Mouse (Mus musculus): ENCODE measurements at regions not wholly inside any gene's neighbourhood (a gene's known extent, or its start where the extent isn't known, plus 50 kb on each side); places are given as distances from the start of the nearest gene placed in this dataset.

DNA sequence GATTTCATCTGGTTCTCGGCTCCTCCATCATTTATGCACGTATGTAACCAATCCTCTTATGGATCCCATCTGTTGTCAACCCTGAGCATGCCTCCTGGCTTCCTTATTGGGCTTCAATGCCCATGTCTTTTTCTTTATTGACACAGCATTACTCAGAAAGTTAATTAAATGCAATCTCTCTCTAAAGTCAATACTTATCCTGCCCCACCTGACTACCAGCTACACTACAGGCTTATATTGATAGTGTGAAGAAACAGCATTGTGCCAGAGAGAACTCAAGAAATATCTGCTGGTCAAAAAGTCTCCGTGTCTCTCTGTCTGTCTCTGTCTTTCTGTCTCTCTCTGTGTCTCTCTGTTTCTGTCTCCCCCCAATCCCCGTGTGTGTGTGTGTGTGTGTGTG lies 194.7 kb upstream of the Rfx3 start:
- no peak for DNase-seq (ENCODE audit: low read depth)

DNA sequence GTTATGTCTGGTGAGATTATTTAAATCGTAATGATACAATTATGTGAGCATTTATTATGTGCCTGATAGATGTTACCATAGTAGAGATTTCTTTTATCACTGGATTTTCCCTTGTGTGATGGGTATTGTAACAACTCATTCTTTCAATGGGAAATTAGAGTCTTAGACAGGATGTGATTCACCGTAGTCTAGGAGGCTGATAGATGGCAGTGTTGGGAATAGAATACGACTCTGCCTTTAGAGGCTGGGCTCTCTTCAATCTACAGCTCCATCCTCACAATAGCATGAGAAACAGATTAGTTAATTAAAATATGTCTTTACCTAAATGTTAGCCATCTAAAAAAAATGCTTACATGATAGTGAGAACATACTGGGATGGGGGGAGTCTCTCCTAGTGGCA lies 192.8 kb upstream of the Rfx3 start:
- peak; percentile 24 for DNase-seq (ENCODE audit: low read depth)

- no peak for DNase-seq (ENCODE audit: low read depth)
Observed at GRCm38 (mm10) chr19:28199385-28199784, 188.4 kb upstream of the Rfx3 start.

DNA sequence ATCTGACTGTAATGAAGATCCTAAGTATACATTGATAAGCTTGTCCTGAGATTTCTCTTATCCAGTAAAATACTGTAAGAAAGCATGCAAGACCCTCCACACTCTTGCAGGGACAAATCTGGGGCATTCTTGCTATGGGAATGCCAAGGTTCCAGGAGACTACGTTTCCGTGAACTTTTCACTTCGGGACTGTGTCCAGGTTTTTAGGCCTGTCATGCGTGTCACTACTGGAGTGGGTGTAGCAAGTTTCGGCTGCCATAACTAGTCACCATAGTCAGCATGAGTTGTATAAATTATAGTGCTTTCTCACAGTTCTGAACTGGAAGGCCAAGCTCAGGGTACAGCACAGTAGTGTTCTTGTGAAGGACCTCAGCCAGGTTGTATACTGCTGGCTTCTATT lies 185.9 kb upstream of the Rfx3 start:
- no peak for DNase-seq (ENCODE audit: low read depth)

DNA sequence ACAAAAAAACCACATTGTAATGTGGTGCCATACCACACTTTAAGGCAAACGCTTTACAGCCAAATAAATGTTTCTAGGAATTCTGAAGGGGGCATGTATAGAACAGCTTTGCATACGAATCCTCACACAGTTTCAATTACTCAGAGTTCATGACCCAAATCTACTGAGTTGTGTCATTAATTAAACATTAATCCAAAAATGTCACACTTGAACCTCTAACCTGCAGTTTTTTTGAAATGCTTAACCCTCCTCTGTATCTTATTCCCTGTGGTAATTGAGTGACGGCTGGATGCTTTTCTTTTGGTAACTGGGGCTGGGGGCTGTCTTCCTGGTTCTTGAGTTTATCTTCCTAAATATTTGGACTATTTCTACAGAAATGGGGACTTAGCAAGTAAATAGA lies 181.3 kb upstream of the Rfx3 start:
- no peak for DNase-seq (ENCODE audit: low read depth)

DNA sequence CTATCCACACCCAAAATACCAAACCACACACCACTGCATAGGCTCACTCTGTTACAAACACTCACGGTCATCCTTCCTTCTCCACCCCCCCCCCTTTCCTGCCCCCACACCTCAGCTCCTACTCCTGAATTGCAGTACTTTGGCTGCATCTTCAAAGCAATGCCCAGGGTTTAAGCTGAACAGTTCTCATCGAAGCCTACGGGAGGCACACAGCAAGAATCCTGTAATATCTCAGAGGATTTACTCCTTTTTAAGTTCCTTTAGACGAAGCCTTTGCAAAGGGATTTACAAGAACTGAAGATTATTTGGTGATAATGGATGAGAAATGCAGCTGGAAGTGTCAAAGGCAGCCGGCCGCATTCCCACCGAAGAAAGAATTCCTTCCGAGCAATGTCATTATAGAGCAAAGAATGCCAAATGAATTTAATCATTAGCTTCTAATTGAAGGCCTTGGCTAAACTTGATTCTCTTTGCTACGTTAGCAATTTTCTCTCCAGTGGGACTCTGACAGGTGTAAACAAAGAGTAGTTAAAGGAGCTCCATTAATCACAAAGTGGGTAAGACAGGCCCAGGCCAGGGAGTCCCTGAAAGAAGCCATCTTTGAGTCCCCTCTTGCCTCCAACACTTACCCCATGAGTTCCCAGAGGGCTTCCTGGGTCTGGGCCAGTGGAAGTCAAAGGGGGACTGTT lies 180.6 kb upstream of the Rfx3 start:
- no peak for DNase-seq (ENCODE audit: low read depth)

- no peak for DNase-seq (ENCODE audit: low read depth)
Observed at GRCm38 (mm10) chr19:28190250-28190649, 179.3 kb upstream of the Rfx3 start.

DNA sequence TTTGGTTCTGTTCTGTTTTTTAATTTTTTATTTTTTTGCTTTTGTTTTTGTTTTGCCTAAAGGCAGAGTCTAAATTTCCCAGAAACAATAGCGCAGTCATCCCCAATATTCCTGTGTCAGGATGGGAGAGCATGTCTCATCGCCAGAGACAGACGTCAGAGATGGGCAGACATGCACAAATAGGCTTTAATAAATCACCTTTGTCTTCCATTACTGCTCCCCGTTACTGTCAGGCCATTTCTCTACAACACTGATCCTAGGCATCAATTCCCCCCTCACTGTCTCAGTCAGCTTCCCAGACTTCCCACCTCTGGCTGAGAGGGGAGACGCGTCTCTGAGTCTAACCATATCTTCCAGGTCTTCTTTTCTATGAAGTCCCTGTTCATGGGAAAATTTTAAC lies 177.4 kb upstream of the Rfx3 start:
- DNase-seq (ENCODE audit: low read depth) = no peak

GRCm38 (mm10) chr19:28182411-28183182 lies 171.6 kb upstream of the Rfx3 start:
- no peak for DNase-seq (ENCODE audit: low read depth)

DNA sequence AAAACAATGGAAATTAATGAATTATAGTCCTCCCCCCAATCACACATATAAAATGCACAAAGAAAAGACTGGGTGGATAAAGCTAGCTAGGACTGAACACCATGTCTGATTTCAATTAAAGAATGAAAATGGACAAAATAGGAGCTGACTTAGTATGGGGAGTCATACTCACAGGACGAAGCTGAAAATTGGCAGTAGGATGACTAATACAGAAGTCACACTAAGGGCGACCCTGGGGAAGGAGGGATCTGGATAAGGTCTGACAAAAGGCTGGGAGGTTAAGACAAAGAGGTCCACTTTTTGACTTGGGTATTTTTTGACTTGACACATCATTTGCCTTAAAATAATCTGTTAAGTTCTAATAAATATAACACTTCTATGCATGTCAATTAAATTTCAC lies 170.2 kb upstream of the Rfx3 start:
- peak; percentile 50 for DNase-seq (ENCODE audit: low read depth)

DNA sequence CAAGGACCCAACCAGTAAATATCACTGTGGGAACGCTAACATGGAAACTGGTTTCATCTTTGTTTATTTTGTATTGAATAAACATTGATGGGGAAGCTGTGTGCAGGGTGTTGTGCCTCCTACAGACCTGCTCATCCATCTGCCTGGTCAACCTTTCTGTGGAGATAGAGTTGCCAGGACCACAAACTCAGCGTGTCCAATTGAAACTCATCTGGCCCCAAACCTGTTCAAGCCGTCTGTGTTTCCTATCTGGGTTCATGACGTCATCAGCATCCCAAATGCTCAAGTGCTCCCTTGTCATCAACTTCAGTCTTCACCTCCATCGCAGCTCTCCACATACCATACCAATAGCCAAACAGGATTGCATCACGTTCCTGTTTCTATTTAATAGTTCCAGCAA lies 167.1 kb upstream of the Rfx3 start:
- DNase-seq (ENCODE audit: low read depth) = no peak

DNA sequence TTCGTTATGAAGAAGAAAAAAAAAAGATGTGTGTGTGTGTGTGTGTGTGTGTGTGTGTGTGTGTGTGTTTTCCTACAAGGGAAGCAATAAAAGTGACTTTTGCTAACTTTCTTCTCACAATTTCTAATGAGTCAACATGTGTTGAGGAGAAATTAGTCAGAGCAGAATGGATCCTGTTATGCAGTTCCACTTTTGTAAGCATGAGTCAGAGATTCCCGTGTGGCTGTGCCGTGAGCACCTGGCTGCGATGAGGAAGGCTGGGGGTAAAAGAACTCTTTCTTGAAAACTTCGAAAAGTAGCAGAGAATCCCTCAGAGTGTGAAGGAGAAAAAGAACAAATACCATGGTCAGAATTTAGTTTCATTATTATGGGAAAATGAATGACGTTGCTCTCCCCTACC lies 165.9 kb upstream of the Rfx3 start:
- DNase-seq (ENCODE audit: low read depth) = peak; percentile 54

DNA sequence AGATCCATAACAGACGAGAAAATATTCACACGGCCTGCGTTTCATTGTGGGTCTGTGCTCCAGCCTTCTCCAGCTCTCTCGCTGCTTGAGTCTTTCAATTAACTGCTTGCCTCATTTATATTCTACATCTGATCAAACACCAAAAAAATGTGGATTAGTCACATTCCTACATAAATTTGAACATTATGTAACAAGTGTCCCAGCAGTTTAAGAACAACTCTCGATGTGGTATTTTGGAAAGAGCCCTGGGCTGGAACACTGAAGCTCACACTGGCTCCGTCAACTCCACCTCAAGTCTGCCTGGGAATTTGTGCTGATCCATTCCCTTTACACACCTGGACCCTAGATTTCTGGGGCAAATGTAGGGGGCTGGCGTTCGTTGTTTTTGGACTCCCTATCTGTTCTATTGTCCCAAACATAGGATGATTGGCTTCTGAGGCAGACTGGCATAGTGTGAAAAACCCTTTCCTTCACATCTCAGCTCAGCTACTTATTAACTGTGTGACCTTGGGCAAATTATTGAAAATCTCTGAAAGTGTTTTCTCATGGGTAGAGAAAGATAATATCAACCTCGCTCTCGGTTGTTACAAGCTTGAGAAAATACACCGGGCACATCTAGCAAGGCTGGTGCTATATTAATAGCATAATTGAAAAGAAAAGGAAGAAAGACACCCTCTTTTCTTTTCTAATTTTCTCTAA lies 161.0 kb upstream of the Rfx3 start:
- no peak for DNase-seq (ENCODE audit: low read depth)

DNA sequence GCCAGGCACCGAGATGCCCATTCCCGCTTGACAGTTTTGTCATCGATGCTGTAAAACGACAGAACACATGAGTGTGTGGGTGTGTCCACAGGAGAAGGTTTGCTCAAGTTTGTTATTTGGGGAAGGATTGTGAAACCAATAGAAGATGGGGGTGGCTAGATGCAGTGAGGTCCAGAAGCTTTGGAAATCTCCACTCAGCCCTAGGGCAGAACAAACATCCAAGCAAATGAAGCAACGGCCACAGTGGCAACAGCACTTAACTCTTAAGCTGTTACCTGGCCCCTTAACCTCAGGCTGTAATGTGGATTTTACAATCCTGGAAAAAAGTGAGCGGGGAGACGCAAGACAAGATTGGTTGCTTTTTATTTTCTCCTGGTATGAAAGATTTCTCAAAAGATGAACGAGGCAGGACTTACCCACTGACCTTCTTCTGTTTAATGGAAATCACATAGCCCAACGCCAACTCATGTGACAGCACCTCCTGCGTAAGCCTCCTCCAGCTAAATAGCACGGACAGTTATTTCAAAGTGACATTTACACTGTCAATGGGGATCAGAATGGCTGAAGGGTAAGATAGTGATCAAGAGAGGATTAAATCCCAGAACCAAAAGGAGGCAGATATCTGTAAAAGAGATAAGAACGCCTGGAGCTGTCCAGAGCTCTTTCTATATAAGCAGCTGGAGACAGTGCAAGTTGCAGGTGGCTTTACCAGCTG lies 156.6 kb upstream of the Rfx3 start:
- DNase-seq (ENCODE audit: low read depth) = peak; percentile 39

GRCm38 (mm10) chr19:28166626-28167025 lies 155.7 kb upstream of the Rfx3 start:
- no peak for DNase-seq (ENCODE audit: low read depth)

DNA sequence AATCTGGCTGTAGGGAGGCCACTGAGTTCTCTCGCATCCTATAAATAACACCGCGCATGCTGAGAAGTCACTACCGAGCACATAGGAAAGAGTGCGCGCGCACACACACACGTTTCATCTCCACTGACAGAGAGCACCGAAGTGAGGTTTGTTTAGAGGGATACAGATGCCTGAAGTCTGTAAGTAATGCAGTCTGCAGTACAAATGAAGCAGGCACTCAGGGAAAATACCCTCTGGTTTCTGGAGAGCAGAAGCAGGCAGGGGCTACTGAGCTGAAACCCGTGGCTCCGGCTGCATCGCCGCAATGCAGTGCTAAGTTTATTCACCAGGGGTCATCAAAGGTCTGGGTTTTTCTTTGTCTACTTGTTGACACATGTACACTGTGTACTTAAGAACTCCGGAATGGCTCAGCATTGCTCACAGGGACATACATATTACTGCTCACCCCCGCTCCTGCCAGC lies 155.0 kb upstream of the Rfx3 start:
- DNase-seq (ENCODE audit: low read depth) = peak; percentile 79

GRCm38 (mm10) chr19:28163195-28163594 lies 152.2 kb upstream of the Rfx3 start:
- DNase-seq (ENCODE audit: low read depth) = no peak

DNA sequence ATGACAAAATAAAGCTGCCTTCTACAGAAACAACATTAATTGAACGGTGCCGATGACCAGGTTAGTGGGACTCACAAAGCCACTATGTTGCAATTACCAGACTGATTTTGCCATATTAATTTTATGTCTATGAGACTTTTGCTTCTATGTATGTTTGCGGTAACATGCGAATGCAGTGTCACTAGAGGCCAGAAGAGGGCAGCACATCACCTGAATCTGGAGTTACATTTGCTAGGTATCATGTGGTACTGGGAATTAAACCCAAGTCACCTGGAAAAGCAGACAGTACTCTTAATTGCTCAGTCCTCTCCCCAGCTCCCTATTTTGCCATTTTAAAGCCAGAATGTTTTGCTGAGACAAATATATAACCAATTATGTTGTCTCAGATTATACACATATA lies 149.6 kb upstream of the Rfx3 start:
- DNase-seq (ENCODE audit: low read depth) = peak; percentile 56

DNA sequence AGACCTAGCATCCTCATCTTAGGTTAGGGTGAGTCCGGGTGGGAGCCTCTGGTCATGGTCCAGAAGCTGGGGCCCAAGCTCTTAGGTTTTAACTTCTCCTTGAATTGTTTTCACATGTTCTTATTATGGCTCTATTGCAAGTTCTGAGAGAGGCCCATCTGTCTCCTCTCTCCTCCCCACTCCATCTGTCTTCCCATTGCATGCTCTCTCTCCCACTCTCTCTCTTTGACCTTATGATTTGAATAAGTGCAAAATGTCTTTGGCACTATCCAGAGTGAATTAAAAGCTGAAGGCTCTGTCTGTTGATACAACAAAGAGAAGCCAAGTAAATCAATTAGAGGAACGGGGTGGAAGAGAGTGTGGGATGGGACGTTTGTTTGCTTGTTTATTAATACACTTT lies 146.2 kb upstream of the Rfx3 start:
- no peak for DNase-seq (ENCODE audit: low read depth)

DNA sequence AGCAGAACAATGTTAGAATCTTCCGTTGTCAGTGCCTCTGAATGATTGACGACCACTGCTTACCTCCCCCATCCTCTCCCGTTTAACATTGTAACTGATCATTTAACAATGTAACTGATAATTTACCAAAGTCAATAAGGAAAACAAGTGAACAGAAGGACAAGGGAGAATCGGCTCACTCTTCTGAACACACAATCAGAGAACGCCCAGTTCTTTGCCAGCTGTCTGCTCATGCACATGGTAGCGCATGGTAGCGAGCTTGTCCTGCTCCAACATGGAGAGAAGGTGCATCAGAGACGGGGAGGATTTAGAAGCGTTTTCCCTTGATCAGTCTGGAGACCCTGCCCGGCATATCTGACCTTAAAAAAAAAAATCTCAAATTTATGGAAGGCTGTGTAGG lies 126.6 kb upstream of the Rfx3 start:
- no peak for DNase-seq (ENCODE audit: low read depth)

- no peak for DNase-seq (ENCODE audit: low read depth)
Observed at GRCm38 (mm10) chr19:28134806-28135205, 123.8 kb upstream of the Rfx3 start.

All from NIH3T3 (cell line).